Mouse (Mus musculus): ENCODE measurements around the gene Mylk3.
A peak's percentile ranks its signal among the peaks of the same experiment; 100 is the strongest.

Mylk3 gene

DNA sequence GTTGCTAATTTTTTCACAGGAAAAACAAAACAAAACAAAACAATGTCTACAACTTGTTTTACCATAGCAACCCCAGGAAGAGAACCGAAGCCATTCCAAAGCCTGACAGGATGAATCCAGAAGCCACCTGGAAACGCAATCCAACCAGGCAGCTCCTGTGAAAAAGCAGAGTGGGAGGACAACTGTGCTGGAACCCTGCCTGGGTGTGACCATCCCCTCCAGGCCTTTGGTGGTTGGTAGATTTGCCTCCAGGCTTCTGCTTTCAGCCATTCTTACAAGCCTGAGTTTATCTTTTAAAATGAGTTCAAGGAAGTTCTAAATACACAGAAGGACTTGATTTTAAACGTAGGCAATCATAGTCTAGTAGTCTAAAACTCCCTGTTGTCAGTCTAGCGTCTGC, 4.2 kb downstream of the Mylk3 start:
- DNase-seq (ENCODE audit: low spot score in 2 of 2) = no peak

DNA sequence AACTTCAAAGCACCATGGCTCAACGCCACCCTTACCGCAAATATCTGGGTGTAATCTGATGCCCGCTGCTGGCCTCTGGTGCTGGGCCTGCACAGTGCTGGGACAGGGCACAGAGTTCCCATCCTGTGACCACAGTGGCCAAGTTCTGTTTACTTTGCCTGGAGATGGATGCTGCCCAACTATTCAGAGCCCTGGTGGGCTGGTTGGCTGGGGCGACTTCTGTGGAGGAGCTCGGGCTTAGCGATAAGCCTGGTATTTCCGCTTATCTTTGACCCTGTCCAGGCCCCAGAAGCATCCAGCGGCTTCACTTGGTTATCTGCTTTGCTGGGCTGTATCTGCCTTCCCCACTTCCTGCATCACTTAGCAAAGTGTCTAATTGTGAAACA, 5.3 kb downstream of the Mylk3 start:
- peak; percentile 65 to 74 for DNase-seq (ENCODE audit: low spot score in 2 of 2)

DNA sequence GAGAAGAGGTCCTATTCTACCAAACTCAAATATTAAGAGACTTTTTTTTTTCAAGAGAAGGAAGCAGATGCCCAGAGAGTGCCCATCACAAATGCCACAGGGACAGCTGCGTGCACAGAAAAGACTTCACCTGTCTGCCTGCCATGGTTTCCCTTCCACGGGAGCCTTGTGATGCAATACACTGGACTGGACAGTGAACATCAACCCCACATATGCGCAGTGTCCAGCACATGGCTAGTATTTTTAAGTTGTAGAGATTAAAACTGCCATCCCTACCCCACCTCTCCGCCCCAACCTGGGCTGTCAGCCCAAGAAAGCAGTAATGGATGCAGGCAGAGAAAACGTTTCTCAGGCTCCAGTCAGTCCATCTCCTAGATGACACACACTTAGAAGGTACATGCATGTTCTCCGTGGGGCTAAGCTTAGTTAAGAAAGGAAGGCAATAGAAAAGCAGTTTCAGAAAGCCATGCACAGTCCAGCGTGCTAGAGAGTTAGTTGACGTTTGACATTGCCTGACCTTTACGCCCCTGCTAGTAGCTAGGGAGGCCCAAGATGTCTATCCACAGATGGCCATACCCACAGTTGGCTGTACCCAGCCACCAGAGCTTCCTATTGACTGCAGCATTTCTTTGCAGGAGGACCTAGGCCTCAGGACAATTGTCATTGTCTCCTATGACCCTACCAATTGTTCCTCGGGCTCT, 5.9 kb downstream of the Mylk3 start:
- DNase-seq (ENCODE audit: low spot score in 2 of 2) = no peak

DNA sequence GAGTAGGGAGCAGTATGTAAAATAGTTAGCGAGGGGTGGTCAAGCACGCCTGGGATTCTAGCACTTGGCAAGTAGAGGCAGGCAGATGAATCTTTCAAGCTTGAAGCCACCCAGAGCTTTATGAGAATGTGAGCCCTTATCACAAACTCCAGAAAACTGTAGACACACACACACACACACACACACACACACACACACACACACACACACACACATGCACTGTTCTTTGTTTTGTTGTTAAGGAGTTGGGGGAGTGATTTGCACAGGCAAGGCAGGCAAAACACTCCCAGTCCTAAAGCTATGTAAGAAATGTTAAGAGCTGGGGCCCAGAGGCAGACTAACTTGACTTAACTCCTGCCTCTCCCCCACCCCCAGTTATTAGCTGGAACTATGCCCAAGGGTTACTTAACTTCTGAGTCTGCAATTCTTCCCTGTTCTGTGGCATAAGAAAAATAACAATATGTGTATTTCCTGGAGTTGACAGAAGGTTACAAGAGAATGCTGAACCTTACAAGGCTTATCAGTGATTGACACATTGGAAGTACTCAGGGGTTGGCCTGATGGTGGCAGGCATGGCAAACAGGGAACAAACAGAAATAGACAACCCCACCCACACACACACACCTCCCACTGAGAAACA, 6.9 kb downstream of the Mylk3 start:
- DNase-seq (ENCODE audit: low spot score in 2 of 2) = peak; percentile 39 to 64

DNA sequence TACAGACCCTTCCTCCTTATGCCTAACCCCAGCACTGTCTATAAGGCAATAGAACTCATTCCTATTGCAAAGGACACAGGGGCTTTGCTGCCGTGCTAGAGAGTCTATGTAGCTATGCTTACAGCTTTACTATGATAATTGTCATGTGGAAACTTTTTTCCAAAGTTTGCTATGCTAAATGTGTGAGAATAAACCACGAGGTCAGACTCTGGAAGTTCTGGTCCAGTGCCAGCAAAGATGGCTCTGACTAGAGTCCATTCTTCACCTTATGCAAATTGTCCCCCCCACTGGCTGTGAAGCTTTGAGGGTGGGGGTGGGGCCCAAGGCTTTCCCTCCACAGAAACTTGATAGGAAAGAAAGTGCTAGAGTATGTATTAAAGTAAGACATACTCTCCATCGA, 9.6 kb downstream of the Mylk3 start:
- no peak for DNase-seq (ENCODE audit: low spot score in 2 of 2)

DNA sequence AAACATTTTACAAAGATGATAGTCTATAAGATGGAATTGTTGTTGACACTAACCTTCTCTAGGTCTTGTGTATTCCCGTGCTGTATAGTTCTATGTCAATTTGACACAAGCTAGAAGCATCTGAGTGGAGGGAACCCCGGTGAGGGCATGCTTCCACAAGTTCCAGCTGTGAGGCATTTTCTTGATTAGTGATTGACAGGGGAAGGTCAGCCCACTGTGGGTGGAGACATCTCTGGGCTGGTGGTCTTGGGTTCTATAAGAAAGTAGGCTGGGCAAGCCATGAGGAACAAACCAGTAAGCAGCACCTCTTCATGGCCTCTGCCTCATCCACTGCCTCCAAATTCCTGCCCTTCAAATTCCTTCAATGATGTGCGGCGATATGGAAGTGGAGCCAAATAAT, 11.9 kb downstream of the Mylk3 start:
- DNase-seq (ENCODE audit: low spot score in 2 of 2) = no peak

DNA sequence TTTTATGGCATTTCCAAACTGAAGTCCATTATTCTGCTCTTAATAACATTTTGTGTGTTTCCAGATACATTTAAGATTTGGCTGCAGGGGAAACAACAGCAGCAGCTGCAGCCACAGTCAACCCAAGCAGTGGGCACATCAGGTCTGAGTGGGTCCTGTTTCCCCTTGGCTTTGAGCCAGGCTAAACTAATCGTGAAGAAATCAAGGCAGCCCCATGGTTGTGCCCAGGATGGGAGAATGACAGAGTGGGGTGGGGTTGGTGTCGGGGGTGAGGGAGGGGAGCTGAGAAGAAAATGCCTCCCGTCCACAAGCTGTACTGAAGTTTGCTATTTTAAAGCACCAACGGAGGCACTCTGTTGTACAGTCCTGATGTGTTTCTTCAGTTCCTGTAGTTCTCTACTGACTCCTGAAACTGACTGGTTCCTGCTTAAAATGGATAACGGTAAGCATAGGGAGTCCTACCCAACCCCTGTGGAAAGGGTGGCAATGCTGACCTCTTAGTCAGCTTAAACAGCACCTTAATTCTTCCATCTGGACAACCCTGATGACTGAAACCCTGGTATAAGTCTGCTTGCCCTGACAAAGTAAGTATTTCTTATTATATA, 12.6 kb downstream of the Mylk3 start:
- no peak for DNase-seq (ENCODE audit: low spot score in 2 of 2)

DNA sequence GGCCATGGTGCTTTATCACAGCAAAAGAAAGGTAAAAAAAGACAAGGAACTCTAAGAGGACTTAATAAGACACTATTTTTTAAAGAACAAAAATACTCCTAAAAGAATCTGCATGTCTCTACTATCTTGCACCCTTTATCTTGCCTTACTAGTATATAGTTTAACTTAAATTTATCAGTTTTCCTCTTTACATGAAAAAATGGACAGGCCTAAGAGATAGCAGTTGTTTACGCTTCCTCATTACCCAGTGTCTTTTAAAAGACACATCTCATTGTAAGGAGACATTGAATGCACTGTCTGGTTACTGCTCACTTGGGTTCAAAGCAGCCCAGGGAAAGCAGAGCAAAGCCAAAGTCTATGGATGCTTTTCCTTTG, 13.7 kb downstream of the Mylk3 start:
- DNase-seq (ENCODE audit: low spot score in 2 of 2) = no peak

DNA sequence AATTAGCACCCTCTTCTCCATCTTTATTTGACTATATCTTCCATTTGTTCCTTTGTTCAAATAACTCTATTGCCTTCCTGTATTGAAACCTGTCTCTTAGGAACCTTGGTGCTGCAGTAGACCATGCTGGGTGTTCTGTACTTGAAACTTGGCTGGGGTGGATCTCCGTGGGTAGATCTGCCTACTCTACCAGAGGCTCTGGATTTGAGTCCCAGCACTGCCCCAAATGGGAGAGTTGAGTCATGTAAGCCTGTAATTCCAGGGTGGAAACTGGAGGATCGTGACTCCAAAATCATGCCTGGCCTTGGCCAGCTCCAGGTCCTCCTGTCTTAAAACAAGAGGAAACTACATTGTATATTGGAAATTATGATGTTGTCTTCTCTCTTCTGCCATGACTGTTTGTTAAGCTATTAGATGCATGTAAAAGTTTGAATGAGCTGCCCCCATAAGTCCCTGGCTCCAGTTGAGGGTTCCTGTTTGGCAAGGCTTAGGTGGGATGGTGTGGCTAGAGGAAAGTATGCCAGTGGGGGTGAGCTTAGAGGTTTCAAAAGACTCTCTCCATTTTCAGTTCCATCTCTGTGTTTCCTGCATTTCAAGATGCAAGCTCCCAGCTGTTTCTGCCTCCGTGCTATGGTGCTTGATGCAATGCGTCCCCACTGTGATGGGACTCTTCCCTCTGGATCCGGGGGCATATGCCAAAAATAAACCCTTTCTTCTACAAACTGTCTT, 14.2 kb downstream of the Mylk3 start:
- no peak for DNase-seq (ENCODE audit: low spot score in 2 of 2)

DNA sequence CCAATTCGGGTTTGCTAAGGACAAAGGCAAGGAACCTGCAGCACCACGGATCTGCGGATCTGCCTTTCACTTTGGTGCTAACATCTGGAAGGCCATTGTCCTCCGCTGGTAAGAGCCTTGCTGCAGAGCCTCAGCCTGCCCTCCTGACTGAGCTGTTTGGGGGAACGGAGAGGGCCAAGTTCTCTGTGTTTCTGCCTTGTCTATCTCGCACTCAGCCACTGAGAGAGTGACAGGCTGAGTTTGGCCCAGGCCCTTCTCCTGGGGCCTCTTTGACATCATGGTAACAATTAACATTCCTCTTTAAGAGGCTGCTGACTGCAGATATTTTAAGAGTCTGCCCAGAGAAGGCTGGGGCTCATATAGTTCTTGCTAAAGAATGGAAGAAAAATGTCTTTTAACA, 21.0 kb downstream of the Mylk3 start:
- no peak for DNase-seq (ENCODE audit: low spot score in 2 of 2)

DNA sequence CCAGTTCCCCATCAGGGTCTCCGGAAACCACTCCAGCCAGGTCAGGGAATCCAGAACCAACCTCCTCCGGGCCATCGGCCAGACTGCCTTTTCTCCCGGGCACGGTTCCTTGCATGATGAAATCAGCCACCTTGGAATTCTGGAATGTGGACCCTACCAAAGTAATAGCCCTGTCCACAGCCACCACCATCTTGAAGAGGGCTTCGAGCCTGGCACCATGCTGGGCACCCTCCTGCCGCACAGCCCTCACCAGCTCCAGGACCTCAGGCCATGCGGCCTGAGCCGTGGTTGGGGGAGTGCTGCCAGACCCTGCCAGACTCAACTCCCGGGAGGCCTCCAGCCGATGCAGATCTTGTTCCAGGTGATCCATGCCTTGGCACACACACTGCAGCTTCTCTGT, 21.5 kb downstream of the Mylk3 start:
- no peak for DNase-seq (ENCODE audit: low spot score in 2 of 2)

DNA sequence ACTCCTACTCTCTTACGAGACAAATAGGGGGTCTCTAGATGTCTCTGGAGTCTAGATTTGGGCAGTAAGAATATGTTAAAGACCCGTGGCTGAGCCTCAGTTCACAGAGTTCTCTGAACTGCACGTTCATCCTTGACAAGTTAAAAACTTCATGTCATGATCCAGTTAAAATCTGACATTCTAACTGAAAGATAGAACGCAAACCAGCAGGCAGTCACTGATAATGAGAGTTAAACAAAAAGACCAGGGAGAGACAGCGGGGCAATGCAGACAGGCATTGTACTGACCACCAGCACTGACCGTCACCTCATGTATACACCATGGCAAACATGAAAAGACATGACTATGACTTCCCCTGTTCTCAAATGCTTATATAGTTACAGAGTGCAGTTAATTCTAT, 22.7 kb downstream of the Mylk3 start:
- DNase-seq (ENCODE audit: low spot score in 2 of 2) = no peak

DNA sequence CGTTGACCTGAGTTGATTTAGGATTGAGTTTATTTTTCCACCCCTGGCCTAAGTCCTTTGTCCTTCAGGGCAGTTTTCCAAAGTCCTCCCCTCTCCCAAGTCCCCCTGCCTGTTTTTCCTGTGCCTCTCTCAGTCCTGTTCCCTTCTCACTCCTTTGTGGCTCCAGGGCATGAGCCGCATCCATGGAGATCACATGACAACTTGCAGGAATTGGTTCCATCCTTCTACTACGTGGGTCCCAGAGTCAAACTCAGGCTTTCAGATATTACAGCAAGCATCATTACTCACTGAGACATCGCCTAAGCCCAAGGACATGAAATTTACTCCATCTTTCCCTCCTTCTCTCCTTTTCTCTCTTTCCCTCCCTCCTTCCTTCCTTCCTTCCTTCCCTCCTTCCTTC, 23.9 kb downstream of the Mylk3 start:
- DNase-seq (ENCODE audit: low spot score in 2 of 2) = no peak

DNA sequence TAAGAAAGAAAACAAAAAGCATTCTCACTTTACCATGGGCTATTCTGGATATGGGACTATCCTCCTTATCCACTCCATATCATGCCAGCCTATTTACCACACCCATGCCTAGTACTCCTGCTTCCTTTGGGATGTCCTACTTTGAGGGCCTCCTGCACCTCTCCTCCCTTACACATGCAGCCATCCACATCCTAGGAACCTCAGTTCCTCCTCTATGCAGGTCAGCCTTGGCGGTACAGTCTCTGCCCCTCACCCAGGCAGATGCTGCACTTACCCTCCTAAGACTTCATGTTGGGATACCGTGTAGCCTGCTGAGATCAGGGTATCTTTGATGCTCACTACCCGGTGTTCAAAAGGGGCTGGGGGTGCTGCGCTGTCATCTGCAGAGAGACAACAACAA, 32.9 kb downstream of the Mylk3 start:
- DNase-seq (ENCODE audit: low spot score in 2 of 2) = no peak

DNA sequence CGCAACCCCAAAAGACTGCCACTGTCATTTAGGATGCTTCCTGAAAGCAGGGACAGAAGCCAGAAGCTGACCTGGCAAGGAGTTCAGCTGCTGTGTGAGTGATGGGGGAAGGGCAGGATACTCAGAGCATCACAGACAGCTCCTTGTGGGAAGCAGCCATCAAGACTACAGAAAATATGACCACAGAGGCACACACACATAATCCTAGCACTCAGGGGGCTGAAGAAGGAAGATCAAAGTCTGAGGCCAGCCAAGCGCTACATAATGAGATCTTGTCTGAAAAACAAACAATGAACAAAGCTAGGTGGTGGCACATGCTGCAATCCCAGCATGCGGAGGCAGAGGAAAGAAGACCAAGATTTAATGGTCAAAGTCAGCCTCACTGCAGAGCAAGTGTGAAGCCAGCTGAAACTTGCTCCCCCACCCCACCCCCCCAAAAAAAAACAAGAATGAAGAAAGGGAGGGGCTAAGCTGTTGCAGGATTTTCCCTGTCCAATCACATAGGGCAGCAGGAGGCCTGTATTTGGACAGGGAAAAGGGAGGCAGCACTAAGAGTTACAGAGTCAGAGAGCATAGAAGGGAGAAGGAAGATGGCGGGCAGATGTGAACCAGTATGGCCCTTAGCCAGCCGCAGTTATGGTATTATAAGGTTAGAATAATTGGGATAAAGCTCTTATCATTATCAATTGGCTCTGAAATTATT, 46.1 kb downstream of the Mylk3 start:
- no peak for DNase-seq (ENCODE audit: low spot score in 2 of 2)

DNA sequence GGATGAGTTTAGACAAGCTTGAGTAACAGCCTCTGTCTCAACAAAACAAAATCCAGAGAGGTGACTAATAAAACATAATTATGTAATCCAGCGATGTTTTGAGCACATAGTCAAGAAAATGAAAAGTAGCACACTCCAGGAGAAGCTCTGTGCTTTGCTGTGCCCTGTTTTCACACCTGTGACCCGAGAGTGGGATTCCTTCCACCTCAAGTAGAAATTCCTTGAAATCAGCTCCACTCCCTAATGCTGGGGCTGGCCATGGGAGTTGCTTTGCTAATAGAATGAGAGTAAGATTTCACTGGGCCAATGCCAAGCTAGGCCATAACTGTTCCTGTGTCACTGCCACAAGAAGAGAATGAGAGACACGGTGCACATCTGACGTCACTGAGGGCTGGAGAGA, 48.5 kb downstream of the Mylk3 start:
- DNase-seq (ENCODE audit: low spot score in 2 of 2) = no peak

DNA sequence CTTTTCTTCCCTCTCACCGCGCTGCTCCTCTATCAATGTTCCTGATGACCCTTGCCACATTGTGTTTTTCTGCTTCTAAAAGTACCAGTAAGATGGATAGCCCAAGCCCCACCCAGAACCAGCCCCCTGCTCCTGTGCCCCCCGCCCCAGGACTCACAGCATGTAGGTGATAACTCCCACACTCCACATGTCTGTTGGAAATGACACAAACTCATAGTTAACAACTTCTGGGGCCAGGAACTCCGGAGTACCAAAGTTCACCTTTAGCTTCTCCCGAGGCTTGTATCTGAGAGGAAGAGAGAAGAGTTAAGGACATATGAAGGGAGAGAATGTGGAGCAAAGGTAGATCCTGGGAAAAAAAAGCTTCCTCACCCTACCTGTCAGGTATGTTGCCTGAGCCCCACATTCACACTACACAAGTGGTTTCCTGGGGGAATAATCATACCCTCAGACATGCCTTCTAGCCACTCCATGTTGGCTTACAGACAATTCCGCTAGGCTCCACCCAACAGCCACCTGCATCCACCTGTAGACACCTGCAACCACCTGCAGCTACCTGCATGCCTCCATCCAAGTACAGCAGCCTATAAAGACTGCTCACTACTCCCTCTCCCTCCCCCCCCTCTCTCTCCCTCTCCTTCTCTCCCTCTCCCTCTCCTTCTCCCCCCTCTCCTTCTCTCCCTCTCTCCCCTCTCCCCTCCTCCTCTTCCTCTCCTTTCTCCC, 49.8 kb downstream of the Mylk3 start:
- DNase-seq (ENCODE audit: low spot score in 2 of 2) = no peak

DNA sequence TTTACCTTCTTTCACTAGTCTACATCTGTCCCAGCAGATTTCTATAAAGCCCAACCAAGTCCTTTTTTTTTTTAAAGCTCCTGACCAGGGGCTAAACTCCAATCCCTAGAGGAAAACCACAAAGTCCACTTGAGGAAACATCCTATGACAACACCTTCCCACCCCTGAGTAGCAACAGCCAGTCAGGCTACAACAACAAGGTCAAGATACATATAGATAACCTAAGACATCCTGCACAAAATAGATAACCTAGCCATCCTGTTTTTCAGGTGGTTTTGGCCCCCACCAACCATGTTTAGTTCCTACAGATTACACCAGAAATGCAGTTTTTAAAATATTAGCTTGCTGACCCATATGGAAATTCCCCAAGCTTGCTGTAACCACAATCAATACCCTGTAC, 51.0 kb downstream of the Mylk3 start:
- DNase-seq (ENCODE audit: low spot score in 2 of 2) = no peak

DNA sequence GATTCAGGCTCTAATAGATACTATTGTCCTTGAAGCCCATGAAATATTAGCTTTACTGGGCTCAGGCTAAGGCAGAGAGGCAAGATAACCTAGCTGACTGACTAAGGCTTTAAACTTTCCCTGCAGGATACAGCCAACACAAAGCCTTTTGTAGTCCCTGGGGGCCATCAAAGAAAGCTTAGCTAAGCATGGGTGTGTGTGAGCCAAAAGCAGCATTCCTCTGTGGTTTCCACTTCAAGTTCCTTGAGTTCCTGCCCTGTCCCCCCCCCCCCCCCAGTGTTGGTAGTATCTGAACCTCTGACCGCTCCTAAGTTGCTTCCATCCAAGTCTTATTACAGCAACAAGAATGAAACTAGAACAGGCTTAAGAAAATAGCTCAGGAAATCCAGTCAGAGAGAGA, 56.6 kb downstream of the Mylk3 start:
- DNase-seq (ENCODE audit: low spot score in 2 of 2) = no peak

DNA sequence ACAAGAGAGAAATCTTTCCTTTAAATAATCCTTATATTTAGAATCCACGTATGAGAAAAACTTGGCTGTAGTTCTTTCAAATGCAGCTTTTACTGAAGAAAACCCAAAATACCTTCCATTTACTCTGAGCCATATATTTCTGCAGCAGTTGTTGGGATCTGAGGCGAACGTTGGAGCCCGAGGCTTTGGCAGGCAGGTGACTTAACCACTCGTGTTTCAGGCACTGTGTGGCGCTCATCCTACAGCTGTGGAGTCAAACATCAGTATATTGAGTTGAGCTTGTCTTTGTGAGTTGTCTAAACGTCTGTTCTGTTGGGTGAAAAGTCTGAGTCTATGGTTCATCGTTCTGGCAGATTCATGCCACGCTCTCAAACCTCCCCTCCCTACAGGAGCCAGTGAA, 59.1 kb downstream of the Mylk3 start:
- DNase-seq (ENCODE audit: low spot score in 2 of 2) = no peak

DNA sequence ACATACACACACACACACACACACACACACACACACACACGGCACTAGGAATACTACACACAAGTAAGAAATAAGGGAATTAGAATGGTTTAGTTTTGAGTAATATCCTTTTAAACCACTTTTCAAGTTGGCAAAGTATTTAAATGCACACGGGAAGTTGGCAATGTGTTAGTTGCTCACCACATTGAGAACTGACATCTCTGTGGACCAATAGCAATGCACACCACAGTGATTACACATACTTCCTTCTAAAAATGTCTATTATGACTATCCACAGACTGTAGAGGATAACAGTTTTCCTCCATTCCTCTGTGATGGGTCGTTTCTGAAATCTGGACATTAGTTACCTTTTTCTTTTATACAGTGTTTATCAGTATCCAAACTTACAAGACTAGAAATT, 63.1 kb downstream of the Mylk3 start:
- no peak for DNase-seq (ENCODE audit: low spot score in 2 of 2)

DNA sequence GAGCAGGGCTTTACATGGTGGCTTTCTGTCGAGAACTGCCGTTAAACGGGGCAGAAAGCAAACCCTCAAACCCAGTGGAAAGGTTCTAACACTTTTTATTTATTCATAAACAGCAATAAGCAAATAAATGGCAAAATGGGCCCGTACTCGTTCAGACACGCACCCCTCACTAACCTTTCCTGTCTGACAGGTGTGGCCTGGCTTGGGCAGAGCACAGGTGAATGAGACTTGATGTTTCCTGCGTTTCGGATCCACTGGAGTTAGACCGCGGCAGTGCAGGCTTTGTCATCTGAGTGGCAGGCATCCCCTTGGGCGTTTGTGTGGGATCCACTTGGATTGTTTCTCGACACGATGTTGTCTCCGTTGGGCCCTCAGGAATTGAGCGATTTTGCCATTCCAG, 64.2 kb downstream of the Mylk3 start:
- DNase-seq (ENCODE audit: low spot score in 2 of 2) = no peak

Measured in spleen, postnatal 36 days (tissue).